Mouse (Mus musculus) embryonic stem cell, embryonic (primary cell): ENCODE data around the gene Setd7.

Experiments used
- CTCF ChIA-PET, 4 experiments: fragments of 300-600 bp in 2 of 4; fragments of 350-600 bp in 2 of 4; sonication (Branson Sonifier 250); formaldehyde crosslinking; loops; one replicate each; lab custom pipeline; 2022; ENCODE audit warnings: inconsistent platforms in 2 of 4; lab: Charles Lee
- POLR2A ChIA-PET, 4 experiments: fragments of 300-600 bp in 2 of 4; fragments of 350-600 bp in 2 of 4; sonication (Branson Sonifier 250); formaldehyde crosslinking; loops; one replicate each; lab custom pipeline; 2022; ENCODE audit warnings: antibody characterized with exemption in 4 of 4, inconsistent platforms in 1 of 4; lab: Charles Lee

Setd7 gene

GRCm38 (mm10) chr3:51577359-51577758 lies 16.7 kb upstream of the Setd7 start:
- ChIA-PET CTCF (interaction anchor here (0.5 to 1.6 kb wide), 5 partner anchors 11 to 378 kb away, joined by 3 to 6 read pairs (median 4); no protein-coding TSS in a partner anchor), POLR2A (interaction anchor here in 3 of 4 experiments (0.7 to 1.7 kb wide), 10 partner anchors 11 to 162 kb away, joined by 3 to 9 read pairs (median 4); partner anchors contain the start of genes Naa15 (in 1 of the 3) and Rab33b (in 1 of the 3))

DNA sequence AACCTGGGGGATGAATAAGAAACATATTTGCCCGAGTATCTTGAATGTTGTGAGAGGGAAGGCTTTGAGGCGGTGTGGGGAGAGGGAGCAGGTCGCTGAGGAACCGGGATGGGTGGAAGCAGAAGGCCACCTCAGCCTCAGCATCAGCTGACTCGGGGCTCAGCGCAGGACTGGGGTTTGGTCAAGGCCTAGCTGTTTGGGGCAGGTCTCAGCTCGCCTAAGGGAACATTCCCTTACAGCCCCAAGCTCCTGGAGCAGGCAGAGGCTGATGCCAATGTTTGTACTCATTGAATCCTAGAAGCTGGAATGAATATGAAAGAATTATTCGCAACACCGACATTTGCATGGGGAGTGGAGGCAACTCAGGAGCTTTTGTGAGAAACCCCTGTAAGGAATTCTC lies 13.2 kb upstream of the Setd7 start:
- ChIA-PET POLR2A (interaction anchor here in 2 of 4 experiments (0.7 to 2.7 kb wide), 15 partner anchors 10 to 99 kb away, joined by 3 to 13 read pairs (median 4); partner anchors contain the start of gene Setd7 (in 2 of the 2)), CTCF (interaction anchor here in 3 of 4 experiments (0.8 to 1.7 kb wide), 6 partner anchors 9 to 74 kb away, joined by 3 to 5 read pairs (median 4); partner anchors contain the start of gene Setd7 (in 1 of the 3))

GRCm38 (mm10) chr3:51570200-51570599 lies 9.5 kb upstream of the Setd7 start:
- CTCF ChIA-PET, result interaction anchor here in 2 of 4 experiments (0.6 to 0.7 kb wide), 2 partner anchors 9 kb away, joined by 3 to 4 read pairs; no protein-coding TSS in a partner anchor
- POLR2A ChIA-PET, result interaction anchor here in 1 of 4 experiments (1.8 kb wide), 1 partner anchor 9 kb away, joined by 5 read pairs; the partner anchor contains the start of gene Setd7

DNA sequence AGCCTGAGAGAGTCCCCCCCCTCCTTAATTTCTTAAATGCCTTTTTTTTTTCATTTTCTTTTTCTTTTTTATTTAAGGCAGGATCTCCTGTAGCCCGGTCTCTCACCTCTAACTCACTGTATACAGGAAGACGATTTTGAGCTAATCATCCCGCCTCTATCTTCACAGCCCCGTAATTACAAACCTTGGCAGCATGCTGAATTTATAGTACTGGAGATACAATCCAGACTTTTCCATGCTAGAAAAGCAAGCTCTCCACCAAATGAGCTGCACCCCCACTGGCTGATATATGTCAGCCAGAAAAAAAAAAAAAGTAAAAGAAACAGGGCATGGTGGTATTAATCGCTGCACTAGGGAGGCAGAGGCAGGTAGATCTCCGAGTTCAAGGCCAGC lies 1.3 kb upstream of the Setd7 start:
- CTCF ChIA-PET, result interaction anchor here in 2 of 4 experiments (0.6 to 1.5 kb wide), 3 partner anchors 26 to 834 kb away, joined by 3 to 9 read pairs (median 4); no protein-coding TSS in a partner anchor
- POLR2A ChIA-PET, result interaction anchor here in 2 of 4 experiments (0.6 to 3.9 kb wide), 14 partner anchors 12 to 1994 kb away, joined by 3 to 24 read pairs (median 7); partner anchors contain the start of gene Rab33b (in 1 of the 2)

DNA sequence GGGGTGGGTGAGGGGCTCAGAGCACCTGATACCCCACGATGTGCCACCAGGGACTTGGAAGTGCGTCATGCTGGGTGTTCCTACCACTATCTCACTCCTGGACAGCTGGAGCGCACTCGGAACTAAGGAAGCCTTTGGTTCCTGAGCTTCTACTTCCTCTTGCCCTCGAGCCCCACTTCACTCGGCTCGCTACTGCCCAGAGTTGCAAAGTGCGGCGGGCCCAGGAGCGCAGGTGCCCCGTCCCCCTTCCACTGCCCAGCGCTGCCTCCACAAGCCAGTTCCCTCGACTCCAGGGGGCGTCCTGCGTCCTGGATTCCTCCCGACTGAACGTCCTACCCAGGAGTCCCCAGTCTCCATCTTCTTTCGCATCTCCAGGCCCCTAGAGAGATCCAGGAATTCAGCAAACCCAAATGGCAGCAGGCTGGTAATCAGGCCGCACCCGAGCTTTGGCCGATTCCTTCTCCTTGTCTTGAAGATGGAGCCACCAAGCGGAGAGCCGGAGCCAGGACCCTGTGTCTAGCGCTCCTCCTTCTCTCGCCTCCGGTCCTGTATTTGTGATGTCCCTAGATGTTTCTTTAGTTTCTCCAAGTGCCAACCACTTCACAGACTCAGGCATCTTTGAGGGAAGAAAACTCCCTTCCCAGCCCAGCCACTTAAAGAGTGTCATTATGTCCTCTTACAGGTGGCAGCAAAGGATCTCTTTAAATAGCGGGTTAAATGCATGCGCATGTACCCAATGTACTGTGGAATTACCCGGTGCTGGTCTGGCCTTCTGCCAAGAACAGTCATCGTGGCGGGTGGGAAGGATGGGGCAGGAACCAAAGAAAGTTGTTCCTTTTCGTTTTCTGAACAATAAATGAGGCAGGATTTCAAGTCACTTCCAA lies 672 bp upstream of the Setd7 start:
- POLR2A ChIA-PET, result interaction anchor here in 3 of 4 experiments (0.6 to 3.9 kb wide), 45 partner anchors 8 to 268 kb away, joined by 3 to 24 read pairs (median 5); partner anchors contain the start of gene Rab33b (in 2 of the 3)

DNA sequence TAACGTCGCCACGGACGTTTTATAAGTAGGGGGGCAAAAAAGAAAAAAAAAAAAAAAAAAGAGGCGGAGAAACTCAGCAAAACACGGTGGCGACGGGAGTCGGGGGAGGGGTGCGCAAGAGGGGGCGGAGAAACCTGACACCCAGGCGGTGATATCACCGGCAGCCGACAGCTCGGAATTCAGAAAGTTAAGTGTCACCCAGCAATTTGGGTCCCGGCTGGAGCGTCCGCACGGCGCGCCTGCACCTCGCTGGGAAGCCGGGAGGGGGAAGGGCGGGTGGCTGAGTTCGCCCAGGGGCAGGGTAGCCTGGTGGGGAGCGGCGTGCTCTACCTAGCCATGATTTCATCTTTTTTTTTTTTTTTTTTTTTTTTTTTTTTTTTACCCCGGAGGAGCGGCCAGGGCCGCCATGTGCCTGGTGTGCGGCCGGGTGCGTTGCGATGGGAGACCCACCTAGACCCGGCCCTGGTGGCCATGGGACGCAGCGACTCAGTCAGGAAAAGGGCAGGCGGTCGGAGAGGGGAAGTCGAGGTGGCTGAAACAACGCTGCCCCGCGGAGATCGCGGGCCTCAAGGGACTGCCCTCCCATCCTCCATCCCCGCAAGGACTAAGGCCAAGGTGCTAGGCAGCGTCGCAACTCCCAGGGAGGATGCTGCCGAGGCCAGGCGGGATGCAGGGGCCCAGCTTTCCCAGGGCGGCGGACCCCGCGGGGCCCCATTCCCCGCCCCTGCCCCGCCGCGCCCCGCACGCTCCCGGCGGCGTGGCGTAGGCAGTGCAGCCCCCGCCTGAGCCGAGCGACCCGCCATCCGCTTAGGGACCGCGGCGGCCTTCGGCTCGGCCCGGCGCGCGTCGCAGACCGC lies 857 bp downstream of the Setd7 start:
- CTCF ChIA-PET, result interaction anchor here (0.6 to 2.5 kb wide), 15 partner anchors 9 to 712 kb away, joined by 3 to 18 read pairs (median 4); no protein-coding TSS in a partner anchor

More for the DNA sequence above, 672 bp upstream of the Setd7 start:
- CTCF ChIA-PET, result interaction anchor here (0.5 to 2.5 kb wide), 15 partner anchors 9 to 835 kb away, joined by 3 to 18 read pairs (median 4); no protein-coding TSS in a partner anchor

DNA sequence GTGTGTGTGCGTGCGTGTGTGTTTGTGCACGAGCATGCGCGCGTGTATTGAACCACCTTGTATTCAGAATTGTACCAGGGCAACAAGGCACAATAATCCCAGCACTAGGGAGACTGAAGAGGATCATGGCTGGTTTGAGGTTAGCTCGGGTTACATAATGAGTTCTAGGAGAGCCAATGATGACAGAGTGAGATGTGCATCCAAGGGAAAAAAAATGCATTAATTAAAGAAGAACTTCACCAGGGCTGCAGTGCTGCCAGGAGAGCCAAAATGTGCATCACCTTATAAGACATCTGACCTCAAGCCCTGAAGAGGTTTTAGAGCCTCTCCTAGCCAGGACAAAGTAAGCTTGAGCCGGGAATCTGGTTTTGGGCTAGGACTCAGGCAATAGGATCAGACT lies 5.1 kb downstream of the Setd7 start:
- POLR2A ChIA-PET, result interaction anchor here in 2 of 4 experiments (0.6 to 1.0 kb wide), 3 partner anchors 32 to 1283 kb away, joined by 3 read pairs; no protein-coding TSS in a partner anchor
- CTCF ChIA-PET, result interaction anchor here in 2 of 4 experiments (0.5 kb wide), 2 partner anchors 180 to 655 kb away, joined by 3 read pairs; no protein-coding TSS in a partner anchor

More for the DNA sequence above, 857 bp downstream of the Setd7 start:
- POLR2A ChIA-PET, result interaction anchor here (0.6 to 3.9 kb wide), 63 partner anchors 11 to 723 kb away, joined by 3 to 24 read pairs (median 5); partner anchors contain the start of genes Rab33b (in 3 of the 4) and Mgst2 (in 1 of the 4)

- ChIA-PET POLR2A (interaction anchor here in 3 of 4 experiments (0.6 to 1.3 kb wide), 5 partner anchors 10 to 1283 kb away, joined by 3 to 6 read pairs (median 3); no protein-coding TSS in a partner anchor), CTCF (interaction anchor here in 2 of 4 experiments (0.5 to 1.1 kb wide), 4 partner anchors 15 to 181 kb away, joined by 3 read pairs; no protein-coding TSS in a partner anchor)
These were observed 5.8 kb downstream of the Setd7 start for GRCm38 (mm10) chr3:51554836-51555235.

GRCm38 (mm10) chr3:51554067-51554466 lies 6.6 kb downstream of the Setd7 start:
- POLR2A ChIA-PET, result interaction anchor here in 2 of 4 experiments (0.5 to 1.3 kb wide), 5 partner anchors 11 to 832 kb away, joined by 3 to 6 read pairs (median 3); no protein-coding TSS in a partner anchor

DNA sequence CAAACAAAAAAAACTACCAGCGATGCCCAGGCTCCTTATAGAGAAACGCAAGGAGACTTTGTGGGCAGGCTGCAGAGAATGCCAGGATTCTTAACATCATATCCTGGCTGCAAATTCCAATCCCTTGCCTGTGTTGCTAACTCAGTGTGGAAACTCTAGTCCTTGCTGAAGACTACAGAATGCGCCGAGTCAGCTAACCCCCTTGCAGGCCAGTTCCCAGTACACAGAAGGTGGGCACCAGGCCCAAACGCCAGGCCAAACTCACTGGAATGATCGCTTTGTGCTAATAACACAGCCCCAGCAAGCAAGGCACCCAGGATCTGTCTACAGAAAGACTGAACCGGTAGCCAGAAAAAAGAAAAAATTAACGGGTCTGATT lies 7.2 kb downstream of the Setd7 start:
- ChIA-PET CTCF (interaction anchor here in 2 of 4 experiments (1.4 to 1.5 kb wide), 2 partner anchors 42 kb away, joined by 3 to 5 read pairs; no protein-coding TSS in a partner anchor), POLR2A (interaction anchor here in 1 of 4 experiments (1.2 to 1.3 kb wide), 3 partner anchors 14 to 95 kb away, joined by 3 to 4 read pairs (median 3); no protein-coding TSS in a partner anchor)

More at GRCm38 (mm10) chr3:51554067-51554466, 6.6 kb downstream of the Setd7 start:
- CTCF ChIA-PET, result interaction anchor here in 3 of 4 experiments (0.6 to 1.4 kb wide), 5 partner anchors 14 to 94 kb away, joined by 3 read pairs; no protein-coding TSS in a partner anchor

DNA sequence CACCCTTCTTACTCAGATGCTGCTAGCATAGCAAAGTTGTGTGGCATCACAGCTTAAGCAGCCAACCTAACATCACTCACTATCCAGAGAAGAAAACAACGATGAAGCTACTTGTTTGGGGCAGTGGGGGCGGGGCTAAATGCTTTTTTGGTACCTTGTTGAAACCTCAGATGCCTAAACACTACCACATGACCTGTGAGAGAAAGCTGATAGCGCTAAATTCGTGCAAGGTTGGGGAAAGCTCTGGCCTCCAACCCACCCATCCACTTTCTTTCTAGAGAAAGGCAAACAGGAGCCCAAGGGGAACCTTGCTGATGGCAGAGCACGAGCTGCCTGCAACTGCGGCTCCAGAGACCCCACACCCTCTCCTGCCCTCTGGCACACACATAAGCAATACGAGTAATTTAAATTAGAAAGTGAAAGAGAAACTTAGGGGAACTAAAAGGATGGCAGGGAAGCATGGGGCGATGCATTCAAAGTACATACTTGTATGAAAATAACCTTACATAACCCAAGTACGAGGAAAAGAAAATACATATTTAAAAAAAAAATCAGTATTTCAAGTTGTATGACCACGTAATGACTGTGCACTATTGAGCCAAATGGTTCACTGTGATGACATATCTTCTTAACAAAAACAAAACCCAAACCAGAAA lies 7.7 kb downstream of the Setd7 start:
- CTCF ChIA-PET, result interaction anchor here in 2 of 4 experiments (1.4 to 1.5 kb wide), 2 partner anchors 42 kb away, joined by 3 to 5 read pairs; no protein-coding TSS in a partner anchor
- POLR2A ChIA-PET, result interaction anchor here in 2 of 4 experiments (0.6 to 1.3 kb wide), 4 partner anchors 13 to 95 kb away, joined by 3 to 4 read pairs (median 3); no protein-coding TSS in a partner anchor

- CTCF ChIA-PET, result interaction anchor here in 1 of 4 experiments (1.5 kb wide), 1 partner anchor 41 kb away, joined by 5 read pairs; no protein-coding TSS in a partner anchor
- POLR2A ChIA-PET, result interaction anchor here in 2 of 4 experiments (0.6 to 1.3 kb wide), 4 partner anchors 12 to 96 kb away, joined by 3 to 4 read pairs (median 3); no protein-coding TSS in a partner anchor
These were observed 8.5 kb downstream of the Setd7 start for GRCm38 (mm10) chr3:51552197-51552596.

DNA sequence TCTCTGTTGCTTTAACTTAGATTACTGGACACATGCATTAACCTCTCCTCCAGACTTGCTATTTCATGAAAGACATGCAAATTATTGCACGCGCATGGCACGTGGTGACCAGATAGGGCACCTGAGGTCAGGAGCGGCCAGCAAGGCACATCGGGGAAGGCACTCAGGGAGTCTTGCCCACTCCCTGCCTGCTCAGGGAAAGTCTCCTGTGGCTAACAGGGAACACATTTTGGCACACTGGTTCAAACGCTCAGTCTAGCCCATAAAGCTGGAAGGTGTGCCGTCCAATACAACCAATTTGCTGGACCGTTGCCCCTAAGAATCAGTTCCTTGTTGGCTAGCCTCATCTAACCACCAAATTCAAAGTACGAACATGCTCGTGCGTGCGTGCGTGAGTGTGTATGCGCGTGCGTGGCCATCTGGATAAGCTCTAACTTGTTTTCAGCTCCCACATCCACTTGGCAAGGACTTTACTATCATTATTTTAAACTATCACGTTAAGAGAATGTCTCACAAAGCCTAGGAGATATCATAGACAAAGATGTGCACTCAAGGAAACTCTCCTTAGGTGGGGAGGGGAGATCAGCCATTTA lies 11.6 kb downstream of the Setd7 start:
- CTCF ChIA-PET, result interaction anchor here in 3 of 4 experiments (0.6 to 1.7 kb wide), 5 partner anchors 10 to 1295 kb away, joined by 4 to 12 read pairs (median 5); no protein-coding TSS in a partner anchor

DNA sequence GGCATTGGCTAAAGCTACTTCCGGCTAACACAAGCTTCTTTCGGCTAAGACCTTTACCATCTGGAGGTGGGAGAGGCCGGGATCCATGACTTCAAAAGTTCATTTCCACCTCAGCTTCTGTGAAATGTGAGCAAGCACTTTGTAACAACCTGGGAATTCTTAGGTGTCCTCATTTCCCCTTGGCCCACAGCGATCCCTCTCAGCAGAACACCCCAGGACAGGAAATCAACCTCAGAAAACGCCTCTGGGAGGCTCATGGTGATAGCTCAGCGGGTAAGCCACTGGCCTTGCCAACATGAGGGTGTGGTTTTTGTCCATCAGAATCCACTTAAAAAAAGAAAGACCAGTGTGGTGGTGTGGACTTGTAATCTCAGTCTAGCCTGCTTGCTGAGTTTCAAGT lies 13.1 kb downstream of the Setd7 start:
- ChIA-PET CTCF (interaction anchor here in 3 of 4 experiments (0.8 to 1.7 kb wide), 4 partner anchors 8 to 37 kb away, joined by 3 to 5 read pairs (median 4); no protein-coding TSS in a partner anchor), POLR2A (interaction anchor here in 3 of 4 experiments (0.6 to 2.9 kb wide), 9 partner anchors 12 to 1188 kb away, joined by 3 to 11 read pairs (median 4); partner anchors contain the start of gene Setd7 (in 2 of the 3))

More for the DNA sequence above, 11.6 kb downstream of the Setd7 start:
- POLR2A ChIA-PET, result interaction anchor here in 2 of 4 experiments (0.7 to 2.9 kb wide), 7 partner anchors 10 to 125 kb away, joined by 3 to 11 read pairs (median 3); partner anchors contain the start of gene Setd7 (in 1 of the 2)
